Mouse (Mus musculus): ENCODE data around the gene Pde4d.

GRCm38 (mm10) chr13:109907634-109908033 lies 1457.9 kb downstream of the Pde4d start:
- TF ChIP-seq CTCF (IDR thresholded peaks at IDR 0.05; ENCODE audit: extremely low read depth, insufficient read depth, low read length), result peak; percentile 80
- TF ChIP-seq POLR2A (IDR thresholded peaks at IDR 0.05; ENCODE audit: extremely low read depth, insufficient read depth, low read length), result no peak
